Mouse (Mus musculus) erythroblast, embryonic 14.5 days (primary cell): ENCODE data around the gene Smg9.

Experiments
- GATA1 ChIP-seq: IDR thresholded peaks from 2 replicates; pipeline ENCODE4 v1.6.1; 2012; ENCODE audit warnings: low read length, inconsistent platforms, mixed read lengths
- TAL1 ChIP-seq: IDR thresholded peaks from 3 replicates; pipeline ENCODE4 v1.6.1; 2012; ENCODE audit warnings: low read length, inconsistent platforms, mixed read lengths

GRCm38 (mm10) chr7:24430551-24431345 lies 31.3 kb downstream of the Smg9 start:
- no peak for TF ChIP-seq TAL1
- no peak for TF ChIP-seq GATA1
